Mouse (Mus musculus): ENCODE data around the gene Pdlim4.

GRCm38 (mm10) chr11:54105011-54105410 is 36.2 kb upstream of the Pdlim4 start:
- TF ChIP-seq GATA1 (IDR thresholded peaks at IDR 0.05; ENCODE audit: low read length): no peak
- TF ChIP-seq TAL1 (IDR thresholded peaks at IDR 0.05; ENCODE audit: low read length): no peak
